Mouse (Mus musculus): ENCODE measurements around the gene Cfd.
A peak's percentile ranks its signal among the peaks of the same experiment; 100 is the strongest.

- TF ChIP-seq EP300 (optimal IDR thresholded peaks at IDR 0.05): no peak
- peak; percentile 27; the same call in 1 of the 2 replicates for TF ChIP-seq CTCF (IDR thresholded peaks at IDR 0.05; ENCODE audit: low read depth)
Measured at GRCm38 (mm10) chr10:79854801-79855541, 35.7 kb upstream of the Cfd start.
